25 mouse cellular contexts compared by ENCODE assay signal in genomic region chr8:49441270-49441669, GRCm38 (mm10).
"Had no signal": no experiment of that assay in that cellular context is flagged by ENCODE, and none has a peak within 500 bp of the region (broad histone marks: within the 10 kb centered on the region; RNA-seq: fewer than 3 reads in every experiment).

No protein-coding gene starts in this region.

- H3K36me3 ChIP-seq: heart, embryonic 13.5 days; heart, embryonic 15.5 days; hindbrain, embryonic 13.5 days; hindbrain, embryonic 15.5 days; kidney, embryonic 15.5 days; limb, embryonic 13.5 days; limb, embryonic 15.5 days had no signal

- H3K9ac ChIP-seq: heart, embryonic 13.5 days; heart, embryonic 15.5 days; hindbrain, embryonic 13.5 days; hindbrain, embryonic 15.5 days; kidney, embryonic 15.5 days; limb, embryonic 13.5 days; limb, embryonic 15.5 days had no signal

- H3K9me3 ChIP-seq: heart, embryonic 13.5 days; heart, embryonic 15.5 days; hindbrain, embryonic 13.5 days; hindbrain, embryonic 15.5 days; kidney, embryonic 15.5 days; limb, embryonic 13.5 days; limb, embryonic 15.5 days had no signal

- H3K27ac ChIP-seq: heart, adult 2 months; heart, embryonic 13.5 days; heart, embryonic 15.5 days; hindbrain, embryonic 13.5 days; hindbrain, embryonic 15.5 days; hindbrain, postnatal 0 days; kidney, embryonic 15.5 days; kidney, postnatal 0 days; limb, embryonic 13.5 days; limb, embryonic 15.5 days had no signal

- DNase-seq: gastrocnemius, postnatal 14 days; gastrocnemius, postnatal 36 days; heart, adult 11 months; heart, adult 2 months; heart, postnatal 14 days; heart, postnatal 36 days; kidney, adult 11 months; kidney, adult 2 months; kidney, adult 9 months; kidney, postnatal 14 days; kidney, postnatal 36 days; layer of hippocampus, adult 9-11 months; layer of hippocampus, postnatal 36 days; left cerebral cortex, postnatal 4 days had no signal

- H3K4me1 ChIP-seq: heart, embryonic 13.5 days; heart, embryonic 15.5 days; kidney, embryonic 15.5 days; limb, embryonic 13.5 days; limb, embryonic 15.5 days had no signal

- ATAC-seq: hindbrain, postnatal 0 days; intestine, embryonic 16.5 days had no signal

- H3K4me3 ChIP-seq: heart, adult 2 months; heart, embryonic 13.5 days; heart, embryonic 15.5 days; hindbrain, embryonic 13.5 days; hindbrain, embryonic 15.5 days; kidney, embryonic 15.5 days; limb, embryonic 13.5 days; limb, embryonic 15.5 days had no signal

- H3K4me2 ChIP-seq: heart, embryonic 11.5 days; heart, embryonic 13.5 days; heart, embryonic 15.5 days; hindbrain, embryonic 13.5 days; hindbrain, embryonic 15.5 days; kidney, embryonic 15.5 days; limb, embryonic 13.5 days; limb, embryonic 15.5 days had no signal

- H3K27me3 ChIP-seq: heart, embryonic 13.5 days; heart, embryonic 15.5 days; hindbrain, embryonic 13.5 days; hindbrain, embryonic 15.5 days; kidney, embryonic 15.5 days; limb, embryonic 13.5 days; limb, embryonic 15.5 days had no signal
